31 mouse cellular contexts compared by ENCODE assay signal in the genomic region with DNA sequence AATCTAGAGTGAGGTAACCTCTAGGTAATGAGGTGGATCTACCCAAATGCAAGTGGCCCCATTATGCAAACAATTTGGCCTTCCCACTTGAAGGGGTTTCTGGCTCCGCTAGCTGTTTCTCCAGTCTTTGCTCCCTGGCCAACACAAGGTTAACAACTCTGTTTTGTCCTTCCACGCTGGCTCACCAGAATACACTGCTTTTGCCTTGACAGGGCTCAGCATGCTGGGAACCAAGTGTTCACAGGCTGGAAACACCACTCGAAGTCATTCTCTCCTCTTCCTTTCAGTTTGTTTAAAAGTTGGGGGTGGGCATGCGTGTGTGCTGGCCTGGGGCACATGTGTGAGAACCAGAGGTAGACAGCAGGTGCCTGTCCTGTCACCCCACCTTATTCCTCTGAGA.
A peak's percentile ranks its signal among the peaks of the same experiment; 100 is the strongest.
DNase-seq lines count a peak whose midpoint lies in the region; ATAC-seq lines count a peak whose summit lies in the region.
"Had no signal": no experiment of that assay in that cellular context is flagged by ENCODE, and none has a peak within 500 bp of the region (broad histone marks: within the 10 kb centered on the region; RNA-seq: fewer than 3 reads in every experiment).

No protein-coding gene starts in this region.

- no peaks in the 10 kb centered on the region for H3K27me3 ChIP-seq in forebrain, embryonic 14.5 days (replicated peaks; ENCODE audit: control insufficient read depth, insufficient read depth, low read length)
- H3K27me3 ChIP-seq in forebrain, embryonic 10.5 days (ENCODE audit: poor library complexity, severe bottlenecking): no peaks in the 10 kb centered on the region
- H3K27me3 ChIP-seq: embryonic facial prominence, embryonic 15.5 days; heart, embryonic 13.5 days; midbrain, embryonic 12.5 days; neural tube, embryonic 13.5 days; Patski; stomach, embryonic 15.5 days had no signal

- H3K4me3 ChIP-seq in forebrain, embryonic 14.5 days (ENCODE audit: low read depth, low read length): no peak overlapping the region
- H3K4me3 ChIP-seq in forebrain, embryonic 10.5 days: no peak overlapping the region
- H3K4me3 ChIP-seq: embryonic facial prominence, embryonic 15.5 days; gastrocnemius, adult 2 months; heart, adult 2 months; heart, embryonic 13.5 days; midbrain, embryonic 12.5 days; neural tube, embryonic 13.5 days; stomach, embryonic 15.5 days had no signal

- no peak overlapping the region for H3K4me2 ChIP-seq in forebrain, embryonic 14.5 days (ENCODE audit: low read length)
- H3K4me2 ChIP-seq: embryonic facial prominence, embryonic 15.5 days; heart, embryonic 13.5 days; hindbrain, embryonic 14.5 days; midbrain, embryonic 12.5 days; neural tube, embryonic 13.5 days; stomach, embryonic 15.5 days had no signal

- peaks cover 16% of the 10 kb centered on the region; the same call in 1 of the 2 replicates for H3K36me3 ChIP-seq in forebrain, embryonic 14.5 days (ENCODE audit: control insufficient read depth, insufficient read depth, low read length)
- H3K36me3 ChIP-seq in forebrain, embryonic 10.5 days (replicated peaks): peaks cover 50% of the 10 kb centered on the region
- H3K36me3 ChIP-seq: embryonic facial prominence, embryonic 15.5 days; stomach, embryonic 15.5 days had no signal

- DNase-seq in adrenal gland, adult 2 months: peak; percentile 47
- DNase-seq in adrenal gland, postnatal 25 days: no peak
- peak; percentile 48 for DNase-seq in forebrain, embryonic 14.5 days (ENCODE audit: low spot score)
- DNase-seq in forebrain, embryonic 10.5 days (ENCODE audit: extremely low spot score, low spot score): no peak
- DNase-seq in ovary, postnatal 36 days (ENCODE audit: low spot score): peak; percentile 17
- no peak for DNase-seq in ovary, postnatal 10 days (ENCODE audit: low spot score)
- DNase-seq in cerebellum, postnatal 36 days: no peak
- no peak for DNase-seq in cerebellum, postnatal 25 days
- DNase-seq: cerebellum, adult 8-10 months; gastrocnemius, adult 2 months; gastrocnemius, postnatal 36 days; heart, adult 2 months; heart, postnatal 10 days; kidney, adult 9 months; kidney, postnatal 10 days; layer of hippocampus, postnatal 36 days; left cerebral cortex, postnatal 4 days; liver; lung, adult 2 months; lung, postnatal 14 days; retina, postnatal 1 day; right cerebral cortex, postnatal 14 days had no signal

- no peak overlapping the region for H3K9ac ChIP-seq in forebrain, embryonic 14.5 days (ENCODE audit: low read length)
- H3K9ac ChIP-seq: embryonic facial prominence, embryonic 15.5 days; heart, embryonic 13.5 days; hindbrain, embryonic 14.5 days; liver, embryonic 14.5 days; midbrain, embryonic 12.5 days; neural tube, embryonic 13.5 days; stomach, embryonic 15.5 days had no signal

- no peaks in the 10 kb centered on the region for H3K9me3 ChIP-seq in forebrain, embryonic 14.5 days (replicated peaks; ENCODE audit: control insufficient read depth, low read length)
- H3K9me3 ChIP-seq in forebrain, embryonic 10.5 days: no peaks in the 10 kb centered on the region
- H3K9me3 ChIP-seq: embryonic facial prominence, embryonic 15.5 days; heart, embryonic 13.5 days; midbrain, embryonic 12.5 days; neural tube, embryonic 13.5 days; stomach, embryonic 15.5 days had no signal

- no peak overlapping the region; the same call in 1 of the 2 replicates for H3K27ac ChIP-seq in forebrain, embryonic 14.5 days (ENCODE audit: low read depth, low read length)
- no peak overlapping the region for H3K27ac ChIP-seq in forebrain, embryonic 10.5 days
- H3K27ac ChIP-seq: embryonic facial prominence, embryonic 15.5 days; gastrocnemius, adult 2 months; heart, adult 2 months; heart, embryonic 13.5 days; hindbrain, embryonic 14.5 days; liver, embryonic 14.5 days; midbrain, embryonic 12.5 days; neural tube, embryonic 13.5 days; stomach, embryonic 15.5 days had no signal

- WGBS in forebrain, embryonic 14.5 days: 24% methylated on average over 4 of the region's 4 CpGs
- WGBS in forebrain, embryonic 10.5 days: 85% methylated on average over 4 of the region's 4 CpGs

- peak; percentile 33 for ATAC-seq in forebrain, embryonic 14.5 days
- ATAC-seq: intestine, postnatal 0 days; Patski had no signal

- H3K4me1 ChIP-seq in forebrain, embryonic 14.5 days (ENCODE audit: control insufficient read depth, insufficient read depth, low read length): peaks cover 11% of the 10 kb centered on the region; the same call in 1 of the 2 replicates
- H3K4me1 ChIP-seq in forebrain, embryonic 10.5 days: peaks cover 18% of the 10 kb centered on the region

Comparison
In these comparisons a context has a peak if more than half of its experiments do, and no peak if none do; other contexts are left out.
1. DNase-seq: peak in adrenal gland, adult 2 months (single experiment), forebrain, embryonic 14.5 days (single experiment) and ovary, postnatal 36 days (single experiment); none in adrenal gland, postnatal 25 days (single experiment), forebrain, embryonic 10.5 days (single experiment), ovary, postnatal 10 days (single experiment), cerebellum, postnatal 36 days (0 of 2) and cerebellum, postnatal 25 days (0 of 2).